Mouse (Mus musculus) adrenal gland, adult 10 weeks (tissue): ENCODE measurements around the gene Dnah14. TPM values are rescaled to one million over a fixed set of nuclear protein-coding genes. Genes with fewer than 3 reads are reported as not detected.

Experiments used
- polyA plus RNA-seq: library from polyadenylated mRNA; stranded (reverse); fragments of 350-450 nt; fragmentation: Illumina TruSeq; extraction: RNeasy Lipid Tissue Mini Kit (QIAGEN cat#74804); gene quantifications from one replicate; pipeline ENCODE4 v1.2.3, GENCODE M21; 2014; ENCODE audit warnings: low read depth, low replicate concordance

Dnah14 gene
- polyA plus RNA-seq: not detected

GRCm38 (mm10) chr1:181576322-181576721 lies at the start of gene Dnah14:
Dnah14 (plus strand) TSS chr1:181576559.

GRCm38 (mm10) chr1:181842781-181843180 lies 266.4 kb downstream of the Dnah14 start, which contains the start of gene Lbr:
Lbr (minus strand) TSS chr1:181843046.

Other genes with a start within 250 kb of the Dnah14 start
- gene Cnih3, start 223.9 kb upstream of the Dnah14 start, polyA plus RNA-seq: not detected
- gene Ccdc121, start 65.1 kb upstream of the Dnah14 start, polyA plus RNA-seq: not detected